Mouse (Mus musculus): ENCODE measurements around the gene Smad9. TPM values are rescaled to one million over a fixed set of nuclear protein-coding genes. Genes with fewer than 3 reads are reported as not detected.
A peak's percentile ranks its signal among the peaks of the same experiment; 100 is the strongest.

The Smad9 gene
- polyA plus RNA-seq, 1 experiment from 2014 or later: 0.56 TPM

DNA sequence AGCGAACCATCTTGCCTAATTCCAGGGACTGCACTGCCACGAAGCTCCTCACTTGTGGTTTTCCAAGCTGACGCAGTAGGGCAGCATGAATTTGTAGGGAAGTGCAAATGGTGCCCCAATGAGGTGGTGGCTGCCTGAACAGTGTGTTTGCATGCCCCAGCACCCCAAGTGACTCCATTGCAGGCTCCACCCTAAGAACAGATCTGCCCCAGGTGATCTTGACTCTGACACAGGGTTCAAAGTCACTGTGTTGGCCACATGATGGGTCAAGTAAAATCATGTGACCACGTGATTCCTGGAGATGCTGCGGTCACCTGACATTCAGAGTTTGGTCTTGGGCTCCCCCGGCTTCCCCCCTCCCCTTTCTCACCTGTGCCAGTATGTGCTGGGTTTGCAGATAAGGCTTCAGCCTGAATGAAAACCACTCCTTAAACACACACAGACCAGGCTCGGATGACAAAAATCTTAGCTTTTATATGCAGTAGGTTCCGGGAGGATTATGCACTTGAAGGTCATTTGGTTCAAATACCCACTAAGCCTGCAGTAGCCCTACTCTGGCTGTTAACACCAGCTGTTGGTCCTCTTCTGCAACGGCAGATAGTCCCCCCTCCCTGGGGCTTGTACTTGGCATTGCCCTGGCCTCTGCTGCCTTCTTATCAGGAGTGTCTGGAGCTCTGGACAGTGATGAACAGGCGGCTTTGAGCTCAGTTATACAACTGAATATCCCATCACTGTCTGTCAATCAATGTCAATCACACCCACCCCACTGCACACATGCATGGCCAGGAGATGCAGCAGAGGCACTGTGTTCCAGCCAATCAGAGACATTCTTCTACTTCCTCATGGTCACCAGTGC, 36.7 kb downstream of the Smad9 start:
- no peaks in the 10 kb centered on the region for H3K9me3 ChIP-seq
- no peak overlapping the region for H3K27ac ChIP-seq
- H3K4me2 ChIP-seq: no peak overlapping the region
- ATAC-seq (ENCODE audit: insufficient number of reproducible peaks, low FRiP score, low TSS enrichment, low read depth): peak; percentile 9; the same call in 1 of the 2 replicates
- no peak overlapping the region for H3K4me3 ChIP-seq
- H3K27me3 ChIP-seq: no peaks in the 10 kb centered on the region
- peaks cover 25% of the 10 kb centered on the region; the same call in 1 of the 2 replicates for H3K36me3 ChIP-seq
- H3K4me1 ChIP-seq: no peaks in the 10 kb centered on the region
- no peak overlapping the region for H3K9ac ChIP-seq
- 71% methylated on average over 10 of the region's 10 CpGs for WGBS

DNA sequence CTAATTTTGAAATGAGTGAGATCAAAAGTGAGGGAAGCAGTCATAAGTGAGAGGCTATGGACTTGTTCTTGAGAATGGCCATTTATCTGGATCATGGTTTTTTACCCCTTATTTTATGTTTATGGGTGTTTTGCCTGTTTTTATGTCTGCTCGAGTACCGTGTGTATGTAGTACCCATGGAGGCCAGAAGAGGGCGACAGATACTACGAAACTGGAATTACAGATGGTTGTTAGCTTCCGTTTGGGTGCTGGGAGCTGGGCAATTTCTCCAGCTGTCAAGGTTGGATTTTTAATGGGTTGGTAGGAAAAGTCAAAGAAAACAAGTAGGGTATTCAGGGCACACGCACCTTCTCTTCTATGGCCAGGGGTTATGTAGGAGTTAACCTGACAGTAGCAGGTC, 38.4 kb downstream of the Smad9 start:
- Histone ChIP-seq H3K27me3 (no peaks in the 10 kb centered on the region), H3K27ac (no peak overlapping the region), H3K36me3 (peaks cover 25% of the 10 kb centered on the region; the same call in 1 of the 2 replicates), H3K4me1 (no peaks in the 10 kb centered on the region), H3K4me3 (no peak overlapping the region), H3K9me3 (no peaks in the 10 kb centered on the region), H3K4me2 (no peak overlapping the region), H3K9ac (no peak overlapping the region)
- 87% methylated on average over 6 of the region's 6 CpGs for WGBS
- no peak for ATAC-seq (ENCODE audit: insufficient number of reproducible peaks, low FRiP score, low TSS enrichment, low read depth)

DNA sequence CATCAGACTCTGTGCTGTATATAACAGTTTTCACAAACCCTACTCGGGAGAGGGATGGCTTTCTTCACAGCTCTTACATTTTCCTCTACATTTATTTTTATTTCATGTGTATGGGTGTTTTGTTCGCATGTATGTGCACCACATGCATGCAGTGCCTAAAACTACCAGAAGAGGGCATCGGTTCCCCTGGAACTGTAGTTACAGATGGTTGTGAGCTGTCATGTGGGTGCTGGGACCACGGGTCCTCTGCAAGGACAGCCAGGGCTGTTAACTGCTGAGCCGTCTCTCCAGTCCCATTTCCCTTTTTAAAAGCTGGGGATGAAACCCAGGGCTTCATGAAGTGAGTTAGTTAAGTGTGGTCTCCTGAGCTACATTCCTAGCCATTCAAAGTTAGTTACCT, 40.0 kb downstream of the Smad9 start:
- no peak for ATAC-seq (ENCODE audit: insufficient number of reproducible peaks, low FRiP score, low TSS enrichment, low read depth)
- Histone ChIP-seq H3K4me1 (no peaks in the 10 kb centered on the region), H3K9ac (no peak overlapping the region), H3K27me3 (no peaks in the 10 kb centered on the region), H3K9me3 (no peaks in the 10 kb centered on the region), H3K4me2 (no peak overlapping the region), H3K4me3 (no peak overlapping the region), H3K27ac (no peak overlapping the region), H3K36me3 (peaks cover 18% of the 10 kb centered on the region; the same call in 1 of the 2 replicates)
- WGBS: 93% methylated on average over 5 of the region's 5 CpGs

DNA sequence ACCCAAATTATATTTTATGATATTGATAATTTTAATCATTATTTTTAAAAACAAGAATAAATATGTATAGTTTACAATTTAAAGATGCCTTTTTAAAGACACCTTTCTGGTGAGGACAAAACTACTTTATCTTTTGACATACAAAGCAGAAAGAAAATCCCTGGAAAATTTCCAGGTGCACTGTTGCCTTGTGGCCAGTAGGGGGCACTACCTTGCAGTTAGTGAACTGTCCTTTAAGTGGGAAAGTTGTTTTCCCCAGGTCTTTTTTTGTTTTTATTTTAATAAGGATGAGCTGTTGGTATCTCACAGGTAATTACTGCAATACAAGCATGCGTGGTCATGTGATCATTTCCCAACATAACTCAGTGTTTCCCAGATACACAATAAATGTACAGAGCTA, 40.4 kb downstream of the Smad9 start:
- Histone ChIP-seq H3K9me3 (no peaks in the 10 kb centered on the region), H3K27me3 (no peaks in the 10 kb centered on the region), H3K4me3 (no peak overlapping the region), H3K4me2 (no peak overlapping the region), H3K9ac (no peak overlapping the region), H3K4me1 (no peaks in the 10 kb centered on the region), H3K27ac (no peak overlapping the region), H3K36me3 (peaks cover 18% of the 10 kb centered on the region; the same call in 1 of the 2 replicates)
- 80% methylated on average over 1 of the region's 1 CpGs for WGBS
- ATAC-seq (ENCODE audit: insufficient number of reproducible peaks, low FRiP score, low TSS enrichment, low read depth): no peak

DNA sequence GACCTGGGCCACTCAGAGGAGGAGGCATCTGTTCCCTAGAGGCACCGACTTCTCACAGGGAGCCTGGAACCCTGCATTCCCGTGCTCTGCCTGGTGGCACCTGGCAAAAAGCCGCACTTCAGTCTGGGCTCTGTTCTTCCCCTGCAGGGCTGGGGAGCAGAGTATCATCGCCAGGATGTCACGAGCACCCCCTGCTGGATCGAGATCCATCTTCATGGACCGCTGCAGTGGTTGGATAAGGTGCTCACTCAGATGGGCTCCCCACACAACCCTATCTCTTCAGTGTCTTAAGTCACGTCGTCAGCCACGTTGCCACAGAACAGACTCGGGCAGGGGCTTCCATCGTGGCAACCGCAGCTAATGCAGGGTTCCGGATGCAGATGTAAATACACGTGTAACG, 41.8 kb downstream of the Smad9 start:
- Histone ChIP-seq H3K4me1 (no peaks in the 10 kb centered on the region), H3K4me3 (no peak overlapping the region), H3K36me3 (peaks cover 15% of the 10 kb centered on the region; the same call in 1 of the 2 replicates), H3K9ac (no peak overlapping the region), H3K4me2 (no peak overlapping the region), H3K27me3 (no peaks in the 10 kb centered on the region), H3K27ac (no peak overlapping the region), H3K9me3 (no peaks in the 10 kb centered on the region)
- ATAC-seq (ENCODE audit: insufficient number of reproducible peaks, low FRiP score, low TSS enrichment, low read depth): no peak
- WGBS: 33% methylated on average over 16 of the region's 16 CpGs

DNA sequence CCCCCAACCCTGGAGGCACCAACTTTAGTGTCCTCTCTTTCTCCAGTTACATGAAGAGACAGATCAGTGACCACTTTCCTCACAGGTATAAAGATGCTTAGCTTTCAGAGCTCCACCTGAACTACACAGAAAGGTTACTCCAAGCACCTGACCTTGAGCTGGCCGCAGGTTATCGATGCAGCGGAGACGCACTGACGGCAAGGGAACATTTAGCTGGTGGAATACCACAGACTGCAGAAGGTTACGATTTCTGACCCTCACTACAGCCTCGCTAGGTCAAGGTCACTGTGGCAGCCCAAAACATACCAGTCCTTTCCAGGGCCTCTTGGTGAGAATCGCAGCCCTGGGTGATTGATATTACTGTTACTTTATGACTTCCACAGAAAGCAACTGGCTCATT, 48.3 kb downstream of the Smad9 start:
- WGBS: 93% methylated on average over 8 of the region's 8 CpGs
- H3K27ac ChIP-seq: no peak overlapping the region
- H3K27me3 ChIP-seq: no peaks in the 10 kb centered on the region
- H3K4me2 ChIP-seq: no peak overlapping the region
- ATAC-seq (ENCODE audit: insufficient number of reproducible peaks, low FRiP score, low TSS enrichment, low read depth): no peak
- no peaks in the 10 kb centered on the region for H3K9me3 ChIP-seq
- no peak overlapping the region for H3K9ac ChIP-seq
- peaks cover 17% of the 10 kb centered on the region for H3K4me1 ChIP-seq
- H3K36me3 ChIP-seq: peaks cover 14% of the 10 kb centered on the region
- H3K4me3 ChIP-seq: no peak overlapping the region

DNA sequence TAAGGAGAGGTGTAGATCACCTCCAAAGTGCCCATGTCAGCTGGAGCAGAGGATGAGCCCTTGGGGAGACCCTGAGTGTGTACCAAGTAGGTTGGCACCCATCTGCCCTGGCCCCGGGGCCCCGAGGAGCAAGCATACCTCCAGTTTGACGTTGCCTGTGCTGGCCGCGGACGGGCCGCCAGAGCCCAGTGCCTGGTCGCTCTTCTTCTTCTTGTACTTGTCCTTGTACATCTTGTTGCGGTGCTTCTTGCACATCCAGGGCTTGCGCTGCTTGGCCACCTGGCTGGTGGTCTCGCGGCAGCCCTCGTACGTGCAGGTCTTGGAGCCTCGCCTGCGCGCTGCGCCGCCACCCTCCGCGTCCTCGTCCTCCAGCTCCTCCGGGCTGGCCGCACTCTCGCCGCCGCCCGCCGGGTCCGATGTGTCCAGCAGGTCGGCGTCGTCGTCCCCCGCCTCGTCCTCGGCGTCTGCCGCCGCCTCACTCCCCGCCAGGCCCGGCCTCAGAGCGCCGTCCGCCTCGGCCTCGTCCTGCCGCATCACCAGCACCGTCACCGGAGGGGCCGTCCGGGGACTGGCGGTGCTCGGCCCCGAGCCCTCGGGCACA, 51.8 kb downstream of the Smad9 start:
- no peaks in the 10 kb centered on the region for H3K9me3 ChIP-seq
- peaks cover 14% of the 10 kb centered on the region for H3K36me3 ChIP-seq
- H3K27me3 ChIP-seq: no peaks in the 10 kb centered on the region
- peak overlapping the region; percentile 95 for H3K27ac ChIP-seq
- peak overlapping the region; percentile 88 for H3K4me2 ChIP-seq
- peak overlapping the region; percentile 98 for H3K9ac ChIP-seq
- H3K4me1 ChIP-seq: peaks cover 17% of the 10 kb centered on the region
- ATAC-seq (ENCODE audit: insufficient number of reproducible peaks, low FRiP score, low TSS enrichment, low read depth): peak; percentile 70
- WGBS: under 1% methylated on average over 54 of the region's 56 CpGs
- peak overlapping the region; percentile 85 for H3K4me3 ChIP-seq

DNA sequence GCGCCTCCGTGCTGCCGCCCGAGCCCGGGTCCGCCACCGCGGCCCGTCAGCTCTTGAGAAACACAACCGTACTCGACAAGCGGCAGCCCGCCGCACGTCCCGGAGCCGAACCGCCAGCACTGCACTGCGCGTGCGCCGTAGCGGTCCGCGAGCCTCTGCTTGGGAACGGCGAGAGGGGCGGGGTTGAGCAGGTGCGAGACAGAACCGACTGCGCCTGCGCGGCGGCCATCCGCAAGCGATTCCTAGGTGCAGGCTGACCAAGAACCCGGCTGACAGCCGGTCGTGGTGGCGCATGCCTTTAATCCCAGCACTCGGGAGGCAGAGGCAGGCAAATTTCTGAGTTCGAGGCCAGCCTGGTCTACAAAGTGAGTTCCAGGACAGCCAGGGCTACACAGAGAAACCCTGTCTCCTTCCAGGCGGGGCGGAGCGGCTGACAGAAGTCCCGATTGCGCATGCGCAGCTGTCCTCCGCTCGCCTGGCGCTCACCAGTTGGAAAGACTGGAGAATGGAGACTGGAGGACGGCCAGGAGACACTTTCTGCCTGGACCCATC, 52.4 kb downstream of the Smad9 start, which contains the start of gene Rfxap:
Rfxap (minus strand) TSS at position 126 of the 552 bp plus-strand sequence.
- peak within 1 kb of the TSS; percentile 95 for H3K27ac ChIP-seq
- ATAC-seq (ENCODE audit: insufficient number of reproducible peaks, low FRiP score, low TSS enrichment, low read depth): peak; percentile 90
- under 1% methylated on average over 52 of the region's 52 CpGs for WGBS
- H3K9ac ChIP-seq: peak within 1 kb of the TSS; percentile 98
- peak within 1 kb of the TSS; percentile 88 for H3K4me2 ChIP-seq
- no peaks in the 10 kb centered on the region for H3K9me3 ChIP-seq
- peaks cover 13% of the 10 kb centered on the region for H3K36me3 ChIP-seq
- H3K4me3 ChIP-seq: peak within 1 kb of the TSS; percentile 85
- H3K4me1 ChIP-seq: peaks cover 17% of the 10 kb centered on the region
- H3K27me3 ChIP-seq: no peaks in the 10 kb centered on the region

DNA sequence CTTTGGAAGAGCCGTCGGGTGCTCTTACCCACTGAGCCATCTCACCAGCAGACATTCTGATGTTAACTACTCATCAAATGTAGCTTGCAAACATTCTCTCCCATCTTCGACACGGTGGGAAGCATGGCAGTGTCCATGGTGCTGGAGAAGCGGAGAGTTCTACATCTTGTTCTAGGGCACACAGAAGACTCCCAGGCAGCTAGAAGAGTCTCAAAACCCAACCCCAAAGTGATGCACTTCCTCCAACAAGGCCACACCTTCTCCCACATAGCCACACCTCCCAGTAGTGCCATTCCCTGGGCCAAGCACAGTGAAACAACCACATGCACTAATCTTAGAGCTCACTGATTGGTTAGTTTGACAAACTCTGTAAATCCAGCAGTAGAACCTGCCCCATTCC, 53.7 kb downstream of the Smad9 start:
- 56% methylated on average over 5 of the region's 5 CpGs for WGBS
- Histone ChIP-seq H3K4me3 (no peak overlapping the region), H3K4me2 (no peak overlapping the region), H3K36me3 (peaks cover 4% of the 10 kb centered on the region), H3K9me3 (no peaks in the 10 kb centered on the region), H3K9ac (no peak overlapping the region), H3K27me3 (no peaks in the 10 kb centered on the region), H3K4me1 (peaks cover 17% of the 10 kb centered on the region), H3K27ac (no peak overlapping the region)
- no peak for ATAC-seq (ENCODE audit: insufficient number of reproducible peaks, low FRiP score, low TSS enrichment, low read depth)

DNA sequence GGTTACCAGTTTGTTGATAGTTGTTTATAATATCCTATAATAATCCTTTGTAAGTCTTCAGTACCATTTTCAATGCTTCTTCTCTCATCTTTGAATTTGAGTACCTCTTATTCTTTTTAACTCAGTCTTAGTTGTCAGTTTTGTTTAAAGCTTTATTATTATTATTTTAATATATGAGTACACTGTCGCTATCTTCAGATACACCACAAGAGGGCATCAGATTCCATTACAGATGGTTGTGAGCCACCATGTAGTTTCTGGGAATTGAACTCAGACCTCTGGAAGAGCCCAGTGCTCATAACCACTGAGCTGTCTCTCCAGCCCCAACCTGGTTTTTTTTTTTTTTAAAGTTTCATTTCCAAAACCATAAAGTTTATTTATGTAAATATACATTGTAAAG, 56.2 kb downstream of the Smad9 start:
- H3K4me1 ChIP-seq: peaks cover 6% of the 10 kb centered on the region
- no peaks in the 10 kb centered on the region for H3K27me3 ChIP-seq
- no peak overlapping the region for H3K27ac ChIP-seq
- H3K9ac ChIP-seq: no peak overlapping the region
- H3K4me2 ChIP-seq: no peak overlapping the region
- H3K9me3 ChIP-seq: no peaks in the 10 kb centered on the region
- no peak overlapping the region for H3K4me3 ChIP-seq
- no peaks in the 10 kb centered on the region for H3K36me3 ChIP-seq
- ATAC-seq (ENCODE audit: insufficient number of reproducible peaks, low FRiP score, low TSS enrichment, low read depth): no peak
- WGBS: 54% methylated on average over 1 of the region's 1 CpGs

DNA sequence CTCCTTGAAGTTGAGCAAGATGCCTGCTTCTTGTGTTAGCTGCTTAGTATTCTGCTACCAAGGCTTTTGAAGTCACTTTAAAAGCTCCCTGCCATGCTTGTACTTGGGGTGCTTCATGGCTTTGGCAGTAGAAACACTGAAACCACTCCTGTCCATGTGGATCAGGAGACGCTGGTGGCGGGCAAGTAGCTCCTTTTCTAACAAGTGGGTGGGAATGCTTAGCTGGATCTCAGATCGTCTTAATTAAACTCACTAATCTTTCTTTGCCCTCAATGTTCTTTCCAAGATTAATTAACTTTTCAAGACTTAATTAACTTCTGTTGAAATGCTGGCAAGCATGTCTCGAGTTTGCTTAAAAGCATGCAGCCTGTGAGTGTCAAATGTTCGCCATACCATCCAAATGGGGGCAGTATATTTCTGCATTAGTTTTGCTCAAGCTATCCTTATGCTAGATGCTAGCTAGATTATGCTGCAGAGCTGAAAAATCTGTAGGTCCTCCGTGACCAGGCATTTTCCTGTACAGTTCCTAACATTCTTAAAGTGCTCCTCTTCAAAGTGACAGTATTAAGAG, 58.1 kb downstream of the Smad9 start:
- WGBS: 69% methylated on average over 6 of the region's 6 CpGs
- no peaks in the 10 kb centered on the region for H3K27me3 ChIP-seq
- H3K36me3 ChIP-seq: no peaks in the 10 kb centered on the region
- no peak overlapping the region for H3K9ac ChIP-seq
- H3K4me2 ChIP-seq: no peak overlapping the region
- no peak overlapping the region for H3K4me3 ChIP-seq
- H3K4me1 ChIP-seq: no peaks in the 10 kb centered on the region
- H3K9me3 ChIP-seq: no peaks in the 10 kb centered on the region
- no peak overlapping the region for H3K27ac ChIP-seq
- no peak for ATAC-seq (ENCODE audit: insufficient number of reproducible peaks, low FRiP score, low TSS enrichment, low read depth)

DNA sequence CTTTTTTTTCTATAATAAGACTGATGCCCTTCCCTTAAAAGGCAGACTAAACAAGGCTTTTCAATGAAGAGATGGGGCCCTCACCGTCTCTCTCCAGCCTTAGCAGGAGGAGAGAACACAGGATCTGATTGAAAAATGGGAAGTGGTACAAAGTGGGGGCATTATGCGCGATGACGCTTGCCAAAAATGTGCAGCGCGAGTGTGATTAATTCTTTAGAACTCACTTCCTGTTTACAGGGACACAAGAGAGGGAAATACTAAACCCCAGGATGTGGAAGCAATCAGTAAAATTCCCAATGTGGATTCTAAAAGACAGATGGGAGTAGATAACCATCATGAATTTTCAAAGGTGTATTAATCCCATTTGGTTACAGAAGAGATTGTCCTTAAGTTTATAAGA, 59.2 kb downstream of the Smad9 start:
- H3K4me1 ChIP-seq: no peaks in the 10 kb centered on the region
- no peak overlapping the region for H3K4me2 ChIP-seq
- no peaks in the 10 kb centered on the region for H3K27me3 ChIP-seq
- no peak overlapping the region for H3K27ac ChIP-seq
- H3K36me3 ChIP-seq: no peaks in the 10 kb centered on the region
- no peak overlapping the region for H3K4me3 ChIP-seq
- ATAC-seq (ENCODE audit: insufficient number of reproducible peaks, low FRiP score, low TSS enrichment, low read depth): no peak
- no peaks in the 10 kb centered on the region for H3K9me3 ChIP-seq
- H3K9ac ChIP-seq: no peak overlapping the region
- WGBS: 74% methylated on average over 6 of the region's 6 CpGs

All from limb, embryonic 15.5 days (tissue).